Mouse (Mus musculus): ENCODE results near the gene Faim.

Gene Faim

GRCm38 (mm10) chr9:99048724-99049250 is 62.6 kb downstream of the Faim start:
- DNase-seq (ENCODE audit: low read depth, low spot score) = no peak

GRCm38 (mm10) chr9:99049760-99050159 is 63.6 kb downstream of the Faim start:
- DNase-seq (ENCODE audit: low read depth, low spot score) = no peak

Data from retina, postnatal 7 days (tissue).